Mouse (Mus musculus) cortical plate, adult 2 months (tissue): ENCODE results near the gene Sco1.

Experiments
- CTCF ChIP-seq: fragments of 200-500 bp; IDR thresholded peaks from 2 replicates; pipeline ENCODE4 v1.5.1; 2011; ENCODE audit warnings: mild to moderate bottlenecking, control low read depth, low read length; ENCODE audit not compliant: insufficient read depth; ENCODE audit errors: extremely low read depth
- POLR2A ChIP-seq: fragments of 200-500 bp; IDR thresholded peaks from 2 replicates; pipeline ENCODE4 v1.6.1; 2011; ENCODE audit warnings: mild to moderate bottlenecking, low read length, control low read depth; ENCODE audit not compliant: insufficient read depth; ENCODE audit errors: extremely low read depth

- TF ChIP-seq POLR2A (no peak), CTCF (no peak)
Measured at GRCm38 (mm10) chr11:67104714-67105113, 52.2 kb downstream of the Sco1 start.
